Mouse (Mus musculus) heart, adult 2 months (tissue): ENCODE measurements around the gene Tenm3.

Experiments used
- CTCF ChIP-seq: fragments of 200-600 bp; IDR thresholded peaks from 2 replicates; pipeline ENCODE4 v1.8.1; 2022; ENCODE audit warnings: antibody characterized with exemption, mild to moderate bottlenecking, moderate library complexity
- EP300 ChIP-seq: fragments of 200-500 bp; IDR thresholded peaks from 2 replicates; pipeline ENCODE4 v1.6.1; 2011; ENCODE audit warnings: low read depth, low read length, control low read depth; ENCODE audit not compliant: insufficient read depth
- POLR2A ChIP-seq: fragments of 200-500 bp; IDR thresholded peaks from 2 replicates; pipeline ENCODE4 v1.6.1; 2011; ENCODE audit warnings: mild to moderate bottlenecking, low read depth, low read length, control low read depth; ENCODE audit not compliant: insufficient read depth

DNA sequence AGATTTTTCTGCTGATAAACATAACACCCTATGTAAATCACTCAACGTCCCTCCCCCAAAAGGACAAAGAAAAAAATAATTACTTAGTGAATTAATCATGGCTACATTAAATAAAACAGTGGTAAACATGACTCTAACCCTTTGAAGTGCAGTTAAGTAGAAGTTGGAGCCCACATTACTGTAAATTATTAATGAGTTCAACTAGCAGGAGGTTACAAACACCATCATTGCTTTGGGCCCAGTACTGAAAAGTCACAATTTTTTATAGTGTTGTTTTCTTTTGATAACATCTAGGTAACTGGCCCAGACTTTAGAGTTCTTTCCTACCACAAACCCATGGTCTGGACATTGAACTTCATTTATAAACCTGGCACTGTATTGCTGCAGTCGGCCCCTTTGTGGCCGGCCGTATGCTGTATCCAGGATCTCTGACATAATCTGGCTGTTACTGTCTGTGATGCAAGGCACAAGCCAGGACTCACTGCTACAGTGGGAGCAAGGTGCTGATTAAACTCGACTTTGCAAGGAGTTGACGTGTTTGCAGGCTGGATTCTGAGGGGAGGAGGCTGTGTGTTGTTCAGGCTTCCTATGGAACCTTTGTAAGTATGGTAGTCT is 602.7 kb downstream of the Tenm3 start:
- TF ChIP-seq POLR2A (no peak), EP300 (no peak), CTCF (no peak)
